Mouse (Mus musculus) olfactory bulb, adult 2 months (tissue): ENCODE results near the gene Pnliprp2. TPM values are rescaled to one million over a fixed set of nuclear protein-coding genes. Genes with fewer than 3 reads are reported as not detected.
A peak's percentile ranks its signal among the peaks of the same experiment; 100 is the strongest.

ENCODE experiments used
- H3K27ac ChIP-seq: fragments of 200-500 bp; 2 replicates; pipeline ENCODE4 v1.5.1; 2012; ENCODE audit warnings: low read depth, low read length; ENCODE audit not compliant: insufficient read depth
- H3K4me1 ChIP-seq: fragments of 200-500 bp; 2 replicates; pipeline ENCODE4 v1.6.1; 2012; ENCODE audit warnings: low read length; ENCODE audit not compliant: control insufficient read depth, insufficient read depth
- H3K4me3 ChIP-seq: fragments of 200-500 bp; 2 replicates; pipeline ENCODE4 v1.5.1; 2012; ENCODE audit warnings: mild to moderate bottlenecking, low read depth, low read length, moderate library complexity; ENCODE audit not compliant: insufficient read depth
- CTCF ChIP-seq: fragments of 200-500 bp; IDR thresholded peaks from 2 replicates; pipeline ENCODE4 v1.5.1; 2012; ENCODE audit warnings: low read depth, mild to moderate bottlenecking, low read length, moderate library complexity; ENCODE audit not compliant: insufficient read depth
- POLR2A ChIP-seq: fragments of 200-500 bp; IDR thresholded peaks from 2 replicates; pipeline ENCODE4 v1.6.1; 2012; ENCODE audit warnings: mild to moderate bottlenecking, low read depth, low read length, moderate library complexity; ENCODE audit not compliant: insufficient read depth
- WGBS: fragments of 180-500 bp; shearing (Covaris S2); methylation state at CpG from one replicate; pipeline ENCODE4 v1.1.7; 2018; 5-methylcytosine and 5-hydroxymethylcytosine counted together
- polyA plus RNA-seq: library from polyadenylated mRNA; stranded (reverse); fragments of >200 nt; gene quantifications from 2 replicates; pipeline ENCODE4 v1.2.4, GENCODE M21; 2012; ENCODE audit warnings: low replicate concordance; ENCODE audit not compliant: missing spikeins, insufficient read depth, insufficient read length

Pnliprp2 gene
- polyA plus RNA-seq, 1 experiment = not detected

- no peak for TF ChIP-seq CTCF
- no peak for TF ChIP-seq POLR2A
- Histone ChIP-seq H3K4me3 (no peak overlapping the region), H3K27ac (no peak overlapping the region), H3K4me1 (no peaks in the 10 kb centered on the region)
- WGBS = 86% methylated on average over 4 of the region's 4 CpGs
These were observed 15.8 kb upstream of the Pnliprp2 start for GRCm38 (mm10) chr19:58743736-58744135.

DNA sequence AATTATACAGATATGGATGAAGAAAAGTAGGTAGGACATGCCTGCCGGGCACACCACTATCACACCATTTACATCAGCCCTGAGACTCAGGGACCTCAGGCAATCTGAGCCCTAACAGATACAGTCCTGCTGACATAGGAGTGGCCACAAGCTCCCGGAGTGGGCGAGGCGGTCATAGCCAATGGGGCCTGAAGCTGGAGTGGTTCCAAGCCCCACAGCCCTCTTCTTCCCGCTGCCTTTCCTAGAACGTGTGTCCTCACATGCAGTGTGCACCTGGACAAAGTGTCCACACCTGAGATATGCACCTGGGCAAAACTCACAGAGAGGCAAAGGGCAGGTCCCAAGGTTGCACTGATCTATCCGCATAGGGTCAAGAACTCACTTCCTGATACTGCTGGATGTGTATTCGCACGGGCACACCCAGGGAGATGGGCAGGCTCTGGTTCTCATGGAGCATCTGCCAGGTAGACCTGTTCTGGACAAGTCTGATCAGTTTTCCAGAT, 12.0 kb upstream of the Pnliprp2 start:
- Histone ChIP-seq H3K27ac (no peak overlapping the region), H3K4me3 (no peak overlapping the region), H3K4me1 (no peaks in the 10 kb centered on the region)
- WGBS = 90% methylated on average over 9 of the region's 9 CpGs
- TF ChIP-seq CTCF (no peak), POLR2A (no peak)

- Histone ChIP-seq H3K4me3 (no peak overlapping the region), H3K4me1 (no peaks in the 10 kb centered on the region), H3K27ac (no peak overlapping the region)
- 93% methylated on average over 2 of the region's 2 CpGs for WGBS
- TF ChIP-seq POLR2A = no peak
- TF ChIP-seq CTCF = no peak
These were observed 8.7 kb upstream of the Pnliprp2 start for GRCm38 (mm10) chr19:58750822-58751221.

DNA sequence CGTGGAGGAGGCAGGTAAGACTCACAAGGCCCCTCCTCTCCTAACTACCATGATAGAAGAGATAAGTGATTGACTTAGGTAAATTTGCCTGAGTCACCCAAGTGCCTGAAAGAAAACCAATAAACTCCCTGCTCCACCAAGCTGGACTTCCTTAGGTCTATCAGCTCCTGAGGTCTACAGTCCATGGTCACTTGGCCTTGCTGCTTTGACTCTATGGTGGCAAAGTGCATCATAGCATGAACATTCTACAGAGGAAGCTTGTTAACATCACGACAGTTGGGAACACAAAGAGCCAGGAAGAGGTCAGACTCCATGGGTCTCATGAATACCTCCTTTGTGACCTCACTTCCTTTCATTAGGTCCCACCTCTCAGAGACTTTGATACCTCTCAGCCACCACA, 8.0 kb upstream of the Pnliprp2 start:
- WGBS = 78% methylated on average over 2 of the region's 2 CpGs
- Histone ChIP-seq H3K4me3 (no peak overlapping the region), H3K27ac (no peak overlapping the region), H3K4me1 (no peaks in the 10 kb centered on the region)
- TF ChIP-seq CTCF (no peak), POLR2A (no peak)

GRCm38 (mm10) chr19:58758871-58759270, 648 bp upstream of the Pnliprp2 start:
- no peaks in the 10 kb centered on the region for H3K4me1 ChIP-seq
- no peak overlapping the region for H3K27ac ChIP-seq
- 94% methylated on average over 4 of the region's 4 CpGs for WGBS
- no peak overlapping the region for H3K4me3 ChIP-seq
- no peak for TF ChIP-seq POLR2A
- TF ChIP-seq CTCF = no peak

GRCm38 (mm10) chr19:58762316-58762715, 2.8 kb downstream of the Pnliprp2 start:
- Histone ChIP-seq H3K27ac (no peak overlapping the region), H3K4me1 (no peaks in the 10 kb centered on the region), H3K4me3 (no peak overlapping the region)
- TF ChIP-seq CTCF = no peak
- TF ChIP-seq POLR2A = no peak
- 41% methylated on average over 6 of the region's 6 CpGs for WGBS

DNA sequence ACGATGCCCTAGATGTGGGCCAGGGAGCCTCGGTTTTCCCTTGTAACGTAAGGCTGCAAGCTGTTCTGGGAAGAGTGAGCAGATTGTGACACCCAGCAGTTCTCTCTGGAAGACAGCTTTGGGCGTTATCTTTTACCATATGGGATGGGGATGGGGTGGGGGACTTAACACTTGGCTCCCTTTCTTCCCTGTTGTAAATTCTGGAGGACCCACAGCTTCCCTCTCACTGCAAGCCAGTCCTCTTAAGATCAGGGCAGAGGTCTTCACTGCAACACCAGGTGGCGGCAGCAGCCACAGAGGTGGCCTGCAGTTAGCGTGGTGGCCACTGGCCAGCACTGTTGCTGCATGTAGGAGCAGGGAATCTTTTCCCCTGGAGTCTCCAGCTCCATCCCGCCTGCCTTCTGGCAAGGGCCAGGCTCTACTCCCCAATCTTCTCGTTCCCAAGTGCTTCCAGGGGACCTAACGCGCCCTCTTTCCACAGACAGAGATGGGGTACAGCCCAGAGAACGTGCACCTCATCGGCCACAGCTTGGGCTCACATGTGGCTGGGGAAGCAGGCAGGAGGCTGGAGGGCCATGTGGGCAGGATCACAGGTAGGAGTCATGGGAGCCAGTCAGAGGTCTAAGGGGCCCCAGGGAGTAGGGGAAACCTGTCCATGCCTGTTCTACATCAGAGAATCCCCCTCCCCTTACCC, 3.5 kb downstream of the Pnliprp2 start:
- TF ChIP-seq CTCF (peak; percentile 60; the same call in 1 of the 2 replicates), POLR2A (no peak)
- H3K4me3 ChIP-seq = no peak overlapping the region
- H3K4me1 ChIP-seq = no peaks in the 10 kb centered on the region
- H3K27ac ChIP-seq = no peak overlapping the region
- 31% methylated on average over 12 of the region's 12 CpGs for WGBS

GRCm38 (mm10) chr19:58767329-58767728, 7.8 kb downstream of the Pnliprp2 start:
- Histone ChIP-seq H3K4me3 (no peak overlapping the region), H3K27ac (no peak overlapping the region), H3K4me1 (no peaks in the 10 kb centered on the region)
- 43% methylated on average over 6 of the region's 6 CpGs for WGBS
- no peak for TF ChIP-seq POLR2A
- TF ChIP-seq CTCF = no peak

GRCm38 (mm10) chr19:58776461-58776860, 16.9 kb downstream of the Pnliprp2 start:
- WGBS = 83% methylated on average over 5 of the region's 5 CpGs
- Histone ChIP-seq H3K4me3 (no peak overlapping the region), H3K4me1 (no peaks in the 10 kb centered on the region), H3K27ac (no peak overlapping the region)
- no peak for TF ChIP-seq POLR2A
- TF ChIP-seq CTCF = no peak
